Mouse (Mus musculus) limb, embryonic 13.5 days (tissue): ENCODE results near the gene Bhlhe40. TPM values are rescaled to one million over a fixed set of nuclear protein-coding genes. Genes with fewer than 3 reads are reported as not detected.

Experiments
- ATAC-seq: fragments of 200-750 bp; cut with Nextera tagmentation; 2 replicates; pipeline ENCODE4 v1.8.0; 2017; ENCODE audit warnings: low read depth, moderate number of reproducible peaks, moderate TSS enrichment; ENCODE audit not compliant: low FRiP score
- H3K27ac ChIP-seq: fragments of 300-500 bp; sonication (generic); 2 replicates; pipeline ENCODE4 v1.5.1; 2015; ENCODE audit warnings: inconsistent platforms, mild to moderate bottlenecking, moderate library complexity
- H3K27me3 ChIP-seq: fragments of 300-500 bp; sonication (generic); 2 replicates; pipeline ENCODE4 v1.6.1; 2015; ENCODE audit warnings: mild to moderate bottlenecking, inconsistent platforms
- H3K36me3 ChIP-seq: fragments of 300-500 bp; sonication (generic); 2 replicates; pipeline ENCODE4 v1.6.1; 2015; ENCODE audit warnings: inconsistent platforms, mild to moderate bottlenecking, moderate library complexity
- H3K4me1 ChIP-seq: fragments of 300-500 bp; sonication (generic); 2 replicates; pipeline ENCODE4 v1.6.1; 2015; ENCODE audit warnings: inconsistent platforms
- H3K4me2 ChIP-seq: fragments of 300-500 bp; sonication (generic); replicated peaks from 2 replicates; pipeline ENCODE4 v1.6.1; 2015; ENCODE audit warnings: inconsistent platforms, mild to moderate bottlenecking, moderate library complexity
- H3K4me3 ChIP-seq: fragments of 300-500 bp; sonication (generic); 2 replicates; pipeline ENCODE4 v1.5.1; 2015; ENCODE audit warnings: moderate library complexity, mild to moderate bottlenecking, inconsistent platforms
- H3K9ac ChIP-seq: fragments of 300-500 bp; sonication (generic); 2 replicates; pipeline ENCODE4 v1.6.1; 2015; ENCODE audit warnings: mild to moderate bottlenecking, inconsistent platforms
- H3K9me3 ChIP-seq: fragments of 300-500 bp; sonication (generic); 2 replicates; pipeline ENCODE4 v1.6.1; 2016; ENCODE audit warnings: inconsistent platforms
- WGBS: fragments of 180-500 bp; shearing (Covaris S2); methylation state at CpG from one replicate; pipeline ENCODE4 v1.1.7; 2015; 5-methylcytosine and 5-hydroxymethylcytosine counted together
- polyA plus RNA-seq: library from polyadenylated mRNA; unstranded; fragments of >200 nt; fragmentation: Nextera tagmentation; extraction: Ambion mirVana; gene quantifications from 2 replicates; pipeline ENCODE4 v1.2.1, GENCODE M21; 2015

The Bhlhe40 gene
- 8.5 and 9.2 TPM in 2 replicates for polyA plus RNA-seq

DNA sequence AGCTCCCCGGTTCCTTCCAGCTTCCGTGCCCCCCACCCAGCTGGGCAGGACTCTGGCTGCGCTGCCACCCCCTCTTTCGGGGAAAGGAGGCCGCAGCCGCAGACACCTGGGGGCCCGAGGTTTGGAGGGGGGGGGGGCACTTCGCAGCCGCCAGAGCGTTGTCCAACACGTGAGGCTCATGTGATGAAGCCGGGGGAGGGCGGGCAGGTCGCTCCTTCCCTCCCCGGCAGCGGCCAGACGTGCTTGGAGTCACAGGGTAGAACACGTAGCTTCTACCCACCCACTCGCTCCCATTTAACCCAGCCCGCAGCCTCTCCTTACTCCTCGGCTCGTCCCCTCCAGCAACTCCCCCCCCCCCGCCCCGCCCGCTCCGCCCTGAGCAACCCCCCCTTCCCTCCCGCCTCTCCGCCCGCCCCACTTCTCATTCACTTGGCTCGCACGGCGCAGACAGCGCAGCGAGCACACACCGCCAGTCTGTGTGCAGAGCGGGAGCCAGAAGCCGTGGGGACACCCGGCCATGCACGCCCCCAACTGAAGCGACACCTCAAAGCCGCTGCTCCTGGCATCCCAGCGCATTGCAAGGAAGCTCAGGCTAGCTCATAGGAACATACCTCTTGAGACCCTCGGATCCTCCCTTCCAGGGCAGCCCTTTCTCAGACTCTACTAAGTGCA lies at the start of gene Bhlhe40:
Gene Bhlhe40, plus strand, starts transcription at position 424 of the 672 bp plus-strand sequence.
- peak; percentile 87 for ATAC-seq
- 0% methylated on average over 25 of the region's 43 CpGs for WGBS
- Histone ChIP-seq H3K4me3 (peak within 1 kb of the TSS; percentile 60), H3K9ac (peak within 1 kb of the TSS; percentile 72), H3K9me3 (no peaks in the 10 kb centered on the region), H3K27me3 (peaks cover 36% of the 10 kb centered on the region), H3K36me3 (peaks cover 9% of the 10 kb centered on the region), H3K4me1 (peaks cover 27% of the 10 kb centered on the region), H3K4me2 (peak within 1 kb of the TSS; percentile 93), H3K27ac (peak within 1 kb of the TSS; percentile 90)

DNA sequence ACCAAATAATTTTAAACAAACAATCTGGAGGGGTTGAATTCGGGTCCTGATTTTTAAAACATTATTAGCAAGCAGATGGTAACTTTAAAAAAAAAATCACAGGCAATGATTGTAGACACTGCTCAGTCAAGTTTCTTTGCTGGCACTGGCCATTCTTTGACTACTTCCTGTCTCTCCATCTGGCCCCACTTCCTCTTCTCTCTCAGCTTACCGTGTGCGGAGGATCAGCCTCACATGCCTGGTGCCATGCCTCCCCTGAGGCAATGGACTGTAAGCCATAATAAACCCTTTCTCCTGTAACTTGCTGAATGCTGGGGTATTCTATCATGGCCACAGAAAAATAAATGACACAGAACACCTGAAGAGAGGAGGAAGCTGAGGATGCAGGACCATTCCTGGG lies 48.8 kb upstream of the Bhlhe40 start:
- H3K9ac ChIP-seq: no peak overlapping the region
- no peak overlapping the region for H3K4me3 ChIP-seq
- H3K27me3 ChIP-seq: no peaks in the 10 kb centered on the region
- H3K27ac ChIP-seq: no peak overlapping the region
- ATAC-seq: no peak
- H3K36me3 ChIP-seq: no peaks in the 10 kb centered on the region
- WGBS: 35% methylated on average over 3 of the region's 3 CpGs
- H3K9me3 ChIP-seq: no peaks in the 10 kb centered on the region
- H3K4me1 ChIP-seq: no peaks in the 10 kb centered on the region
- no peak overlapping the region for H3K4me2 ChIP-seq

DNA sequence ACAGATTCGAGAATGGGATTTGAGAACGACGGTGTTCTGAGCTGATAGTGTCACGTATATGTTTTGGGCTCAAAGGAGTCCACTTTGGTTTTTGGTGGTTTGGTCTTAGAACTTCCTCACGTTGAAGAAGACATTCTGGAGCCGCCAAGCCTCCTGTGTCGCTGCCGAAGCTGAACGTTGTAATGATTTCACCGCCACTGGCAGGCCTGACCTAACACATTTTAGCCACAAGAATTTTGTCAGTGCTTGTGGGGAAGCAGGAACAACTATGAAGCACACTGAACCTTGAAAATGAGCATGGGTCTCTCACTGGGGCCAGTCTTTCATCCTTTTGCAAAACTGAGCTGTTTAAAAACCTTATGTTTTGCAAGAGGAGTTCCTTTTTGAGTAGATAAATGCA lies 42.4 kb upstream of the Bhlhe40 start:
- 81% methylated on average over 10 of the region's 10 CpGs for WGBS
- no peak overlapping the region for H3K4me3 ChIP-seq
- H3K4me1 ChIP-seq: no peaks in the 10 kb centered on the region
- no peak overlapping the region for H3K9ac ChIP-seq
- H3K9me3 ChIP-seq: no peaks in the 10 kb centered on the region
- ATAC-seq: no peak
- no peaks in the 10 kb centered on the region for H3K27me3 ChIP-seq
- no peak overlapping the region for H3K27ac ChIP-seq
- H3K36me3 ChIP-seq: no peaks in the 10 kb centered on the region
- H3K4me2 ChIP-seq: no peak overlapping the region

DNA sequence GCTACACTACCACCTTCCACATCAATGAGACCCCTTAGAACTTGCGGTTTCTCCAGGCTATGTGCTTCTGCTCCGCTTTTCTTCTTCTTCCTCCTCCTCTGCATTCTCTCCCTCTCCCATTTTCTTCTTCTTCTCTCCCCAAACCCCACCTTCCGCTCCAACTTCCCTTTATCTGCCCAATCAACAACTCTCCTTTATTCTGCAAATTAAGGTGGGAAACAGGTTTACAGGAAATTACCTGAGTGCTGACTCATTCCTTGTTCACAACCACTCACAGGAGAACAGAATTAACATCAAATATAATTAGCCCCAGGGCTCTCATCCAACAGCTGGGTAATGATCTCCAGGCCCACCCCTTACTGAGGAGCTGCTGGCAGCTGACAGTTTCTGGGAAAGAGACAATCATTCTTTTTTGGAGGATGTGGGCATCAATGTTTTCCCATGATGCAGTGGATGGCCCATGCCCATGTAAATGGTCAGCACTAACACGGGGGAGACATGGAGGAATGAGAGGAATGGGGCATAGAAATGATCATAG lies 37.3 kb upstream of the Bhlhe40 start:
- Histone ChIP-seq H3K4me2 (no peak overlapping the region), H3K4me3 (no peak overlapping the region), H3K27me3 (no peaks in the 10 kb centered on the region), H3K36me3 (no peaks in the 10 kb centered on the region), H3K4me1 (no peaks in the 10 kb centered on the region), H3K27ac (no peak overlapping the region), H3K9me3 (no peaks in the 10 kb centered on the region), H3K9ac (no peak overlapping the region)
- WGBS: 89% methylated on average over 4 of the region's 4 CpGs
- no peak for ATAC-seq

DNA sequence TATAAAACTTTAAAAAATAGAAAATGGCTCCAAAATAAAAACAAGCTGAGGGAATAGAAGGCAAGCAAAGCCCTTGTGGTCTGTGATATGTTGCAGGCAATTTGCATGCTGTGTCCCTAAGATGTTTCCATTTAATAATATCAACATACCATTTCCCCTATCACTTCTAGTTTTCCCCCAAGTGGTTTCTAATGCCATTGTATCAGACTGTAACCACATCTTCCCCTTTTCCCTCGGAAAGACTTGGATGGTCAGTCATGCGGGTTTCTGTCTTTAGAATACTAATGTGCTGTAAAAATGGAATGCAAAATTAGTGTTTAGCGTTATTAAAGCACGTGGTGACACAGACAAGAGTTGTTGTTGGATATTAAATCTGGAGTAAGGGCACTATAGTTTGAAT lies 35.5 kb upstream of the Bhlhe40 start:
- Histone ChIP-seq H3K4me1 (no peaks in the 10 kb centered on the region), H3K36me3 (no peaks in the 10 kb centered on the region), H3K9me3 (0 out of 2 replicates have a peak, but pooled peaks cover 8% of the 10 kb centered on the region), H3K27me3 (no peaks in the 10 kb centered on the region), H3K4me3 (no peak overlapping the region), H3K4me2 (no peak overlapping the region), H3K9ac (no peak overlapping the region), H3K27ac (no peak overlapping the region)
- no peak for ATAC-seq
- WGBS: 86% methylated on average over 4 of the region's 4 CpGs

DNA sequence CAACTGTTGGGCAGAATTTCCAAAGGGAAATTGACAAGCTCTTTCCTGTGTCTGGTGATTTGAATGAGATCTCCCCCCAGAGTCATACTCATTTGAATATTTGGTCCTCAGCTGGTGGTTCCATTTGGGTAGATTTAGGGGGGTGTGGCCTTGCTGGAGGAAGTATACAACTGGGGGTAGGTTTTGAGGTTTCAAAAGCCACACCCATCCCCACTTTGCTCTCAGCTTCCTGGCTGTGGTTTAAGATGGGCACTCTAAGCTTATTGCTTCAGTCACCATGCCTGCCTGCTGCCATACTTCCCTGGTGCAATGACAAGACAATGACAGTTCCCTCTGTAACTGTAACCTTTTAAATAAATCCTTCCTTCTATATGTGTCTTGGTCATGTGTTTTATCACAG lies 29.7 kb upstream of the Bhlhe40 start:
- H3K9me3 ChIP-seq: 0 out of 2 replicates have a peak, but pooled peaks cover 8% of the 10 kb centered on the region
- no peaks in the 10 kb centered on the region for H3K27me3 ChIP-seq
- no peaks in the 10 kb centered on the region for H3K36me3 ChIP-seq
- no peaks in the 10 kb centered on the region for H3K4me1 ChIP-seq
- H3K4me2 ChIP-seq: no peak overlapping the region
- H3K4me3 ChIP-seq: no peak overlapping the region
- no peak overlapping the region for H3K9ac ChIP-seq
- ATAC-seq: no peak
- no peak overlapping the region for H3K27ac ChIP-seq

DNA sequence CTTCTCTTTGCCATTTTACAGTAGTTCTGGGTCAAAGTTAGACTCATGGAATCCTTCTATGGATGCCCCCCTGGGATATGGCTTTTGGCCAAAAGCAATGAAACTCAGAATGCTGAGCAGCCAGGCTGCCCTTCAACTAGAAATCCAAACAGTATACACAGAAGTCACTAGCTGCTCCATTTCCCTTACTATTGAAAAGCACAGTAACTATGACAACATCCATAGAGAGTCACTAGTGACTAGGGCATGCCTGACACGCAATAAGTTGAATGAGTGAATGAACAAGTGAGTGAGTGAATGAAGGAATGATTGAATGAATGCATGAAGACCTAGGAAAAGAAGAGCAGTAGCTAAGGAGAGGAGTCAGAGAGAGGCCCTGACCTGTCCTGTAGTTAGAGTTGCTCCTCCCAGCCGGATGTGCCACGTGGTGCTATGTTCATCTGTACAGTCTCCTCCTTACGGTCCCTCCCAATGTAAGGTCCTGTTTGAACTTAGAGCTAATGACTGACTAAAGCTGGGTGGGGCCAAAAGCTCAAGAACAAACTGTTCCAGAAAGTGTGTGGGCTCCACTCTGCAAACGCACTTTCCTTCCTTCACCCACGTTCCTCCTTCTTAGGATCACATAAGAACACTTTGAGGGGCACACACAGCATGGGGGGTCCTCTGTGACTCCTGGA lies 22.1 kb upstream of the Bhlhe40 start:
- Histone ChIP-seq H3K36me3 (no peaks in the 10 kb centered on the region), H3K9me3 (no peaks in the 10 kb centered on the region), H3K4me1 (no peaks in the 10 kb centered on the region), H3K4me2 (no peak overlapping the region), H3K27ac (no peak overlapping the region), H3K27me3 (no peaks in the 10 kb centered on the region), H3K4me3 (no peak overlapping the region), H3K9ac (no peak overlapping the region)
- WGBS: 88% methylated on average over 6 of the region's 6 CpGs
- no peak for ATAC-seq

DNA sequence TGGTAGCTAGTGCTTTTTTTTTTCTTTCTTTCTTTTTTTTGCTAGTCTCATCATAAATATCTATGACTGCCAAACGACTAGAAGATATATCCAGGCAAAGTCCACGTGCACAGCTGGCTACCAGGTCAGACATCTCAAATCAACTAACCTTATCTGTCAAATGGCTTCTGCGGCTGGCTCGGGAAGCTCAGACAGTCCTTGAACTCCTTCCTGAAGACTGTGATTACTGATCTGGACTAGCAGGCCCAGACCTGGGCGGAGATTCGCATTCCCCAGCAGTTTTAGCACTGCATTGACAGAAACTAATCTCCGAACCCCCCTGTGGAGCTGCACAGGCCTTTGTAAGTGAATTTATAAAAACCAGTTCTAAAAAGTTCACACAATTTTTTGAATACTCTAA lies 18.4 kb upstream of the Bhlhe40 start:
- ATAC-seq: no peak
- Histone ChIP-seq H3K27me3 (no peaks in the 10 kb centered on the region), H3K4me2 (no peak overlapping the region), H3K4me3 (no peak overlapping the region), H3K4me1 (no peaks in the 10 kb centered on the region), H3K36me3 (no peaks in the 10 kb centered on the region), H3K9ac (no peak overlapping the region), H3K9me3 (no peaks in the 10 kb centered on the region), H3K27ac (no peak overlapping the region)
- 70% methylated on average over 7 of the region's 7 CpGs for WGBS

DNA sequence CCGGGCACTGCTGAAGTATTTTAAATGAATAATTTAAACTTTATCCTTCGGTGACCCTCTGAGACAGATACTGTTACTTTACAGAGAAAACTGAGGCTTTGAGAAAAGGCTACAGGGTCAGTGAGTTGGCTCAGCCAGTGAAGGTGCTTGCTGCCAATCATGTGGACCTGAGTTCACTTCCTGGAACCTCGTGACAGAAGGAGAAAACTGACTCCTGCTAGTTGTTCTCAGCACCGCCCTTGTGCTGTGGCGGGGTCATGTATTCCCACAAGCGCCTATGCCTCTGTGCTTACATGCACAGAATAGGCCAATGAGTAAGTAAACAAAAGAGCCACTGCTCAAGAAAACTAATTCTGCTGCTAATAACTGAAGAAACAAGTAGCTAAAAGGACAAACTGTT lies 17.4 kb upstream of the Bhlhe40 start:
- no peaks in the 10 kb centered on the region for H3K4me1 ChIP-seq
- no peak for ATAC-seq
- H3K36me3 ChIP-seq: no peaks in the 10 kb centered on the region
- no peak overlapping the region for H3K27ac ChIP-seq
- H3K4me2 ChIP-seq: no peak overlapping the region
- 68% methylated on average over 6 of the region's 6 CpGs for WGBS
- H3K9ac ChIP-seq: no peak overlapping the region
- H3K9me3 ChIP-seq: no peaks in the 10 kb centered on the region
- H3K27me3 ChIP-seq: no peaks in the 10 kb centered on the region
- no peak overlapping the region for H3K4me3 ChIP-seq

DNA sequence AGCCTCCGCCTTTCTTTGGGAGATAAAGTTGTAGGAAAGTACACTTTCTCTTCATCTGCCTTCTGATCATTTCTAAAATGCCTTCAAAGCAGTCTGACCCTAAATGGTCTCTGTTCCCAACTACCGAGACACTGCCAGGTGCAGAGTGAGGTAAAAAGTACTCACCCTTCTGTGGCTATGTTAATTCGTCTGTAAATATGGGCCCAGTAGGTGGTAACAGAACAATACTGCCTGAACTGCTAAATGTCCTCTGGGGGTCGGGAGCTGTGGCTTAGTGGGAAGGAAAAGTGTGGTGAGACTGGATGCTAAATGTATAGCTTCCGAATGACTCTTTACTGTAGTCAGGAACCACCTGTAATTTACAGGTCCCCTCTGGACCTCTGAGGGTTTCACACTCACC lies 16.1 kb upstream of the Bhlhe40 start:
- Histone ChIP-seq H3K36me3 (no peaks in the 10 kb centered on the region), H3K9ac (no peak overlapping the region), H3K4me3 (no peak overlapping the region), H3K9me3 (no peaks in the 10 kb centered on the region), H3K27me3 (no peaks in the 10 kb centered on the region), H3K27ac (no peak overlapping the region), H3K4me2 (no peak overlapping the region), H3K4me1 (no peaks in the 10 kb centered on the region)
- WGBS: 55% methylated on average over 5 of the region's 5 CpGs
- ATAC-seq: no peak

DNA sequence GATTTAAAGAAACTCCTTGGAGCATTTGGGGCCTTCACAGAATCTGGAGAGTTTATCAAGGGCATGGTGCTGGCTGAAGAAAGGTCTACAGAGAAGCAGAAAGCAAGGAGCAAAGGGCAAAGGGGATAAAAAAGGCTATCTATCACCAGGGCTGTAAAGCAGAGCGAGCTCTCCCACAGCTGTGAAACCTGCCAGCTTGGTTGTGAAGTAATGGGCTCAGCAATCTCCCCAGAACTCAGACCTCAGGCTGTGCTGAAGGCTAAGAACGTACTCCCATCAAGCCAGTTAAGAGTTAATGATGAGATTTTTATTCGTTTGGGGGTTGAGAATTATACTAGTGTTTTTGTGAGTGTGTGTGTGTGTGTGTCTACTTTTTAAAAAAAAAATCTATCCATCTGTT lies 13.3 kb upstream of the Bhlhe40 start:
- Histone ChIP-seq H3K9me3 (no peaks in the 10 kb centered on the region), H3K9ac (no peak overlapping the region), H3K27me3 (no peaks in the 10 kb centered on the region), H3K27ac (no peak overlapping the region), H3K4me1 (no peaks in the 10 kb centered on the region), H3K36me3 (no peaks in the 10 kb centered on the region), H3K4me2 (no peak overlapping the region), H3K4me3 (no peak overlapping the region)
- ATAC-seq: no peak
- 35% methylated on average over 3 of the region's 3 CpGs for WGBS

DNA sequence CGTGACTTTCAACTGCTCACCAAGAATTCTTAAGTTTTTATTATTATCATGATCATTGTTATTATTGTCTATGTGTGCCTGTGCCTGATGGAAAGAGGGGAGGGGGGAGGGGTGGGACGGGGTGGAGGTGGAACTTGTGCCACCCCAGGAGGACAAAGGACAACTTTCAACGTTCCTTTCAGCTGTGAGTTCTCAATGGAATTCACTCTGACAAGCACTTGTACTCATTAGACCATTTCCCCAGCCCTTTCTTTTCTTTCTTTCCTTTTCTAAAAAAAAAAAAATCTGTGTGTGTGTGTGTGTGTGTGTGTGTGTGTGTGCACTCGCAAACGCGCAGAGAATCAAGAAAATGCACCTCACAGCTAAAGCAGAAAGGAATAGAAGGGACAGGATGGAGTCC lies 12.4 kb upstream of the Bhlhe40 start:
- no peaks in the 10 kb centered on the region for H3K27me3 ChIP-seq
- no peak overlapping the region for H3K27ac ChIP-seq
- no peak for ATAC-seq
- H3K36me3 ChIP-seq: no peaks in the 10 kb centered on the region
- H3K4me2 ChIP-seq: no peak overlapping the region
- no peaks in the 10 kb centered on the region for H3K4me1 ChIP-seq
- H3K9me3 ChIP-seq: no peaks in the 10 kb centered on the region
- no peak overlapping the region for H3K9ac ChIP-seq
- WGBS: 69% methylated on average over 6 of the region's 6 CpGs
- no peak overlapping the region for H3K4me3 ChIP-seq
